Mouse (Mus musculus): ENCODE results near the gene Cs.

The Cs gene

DNA sequence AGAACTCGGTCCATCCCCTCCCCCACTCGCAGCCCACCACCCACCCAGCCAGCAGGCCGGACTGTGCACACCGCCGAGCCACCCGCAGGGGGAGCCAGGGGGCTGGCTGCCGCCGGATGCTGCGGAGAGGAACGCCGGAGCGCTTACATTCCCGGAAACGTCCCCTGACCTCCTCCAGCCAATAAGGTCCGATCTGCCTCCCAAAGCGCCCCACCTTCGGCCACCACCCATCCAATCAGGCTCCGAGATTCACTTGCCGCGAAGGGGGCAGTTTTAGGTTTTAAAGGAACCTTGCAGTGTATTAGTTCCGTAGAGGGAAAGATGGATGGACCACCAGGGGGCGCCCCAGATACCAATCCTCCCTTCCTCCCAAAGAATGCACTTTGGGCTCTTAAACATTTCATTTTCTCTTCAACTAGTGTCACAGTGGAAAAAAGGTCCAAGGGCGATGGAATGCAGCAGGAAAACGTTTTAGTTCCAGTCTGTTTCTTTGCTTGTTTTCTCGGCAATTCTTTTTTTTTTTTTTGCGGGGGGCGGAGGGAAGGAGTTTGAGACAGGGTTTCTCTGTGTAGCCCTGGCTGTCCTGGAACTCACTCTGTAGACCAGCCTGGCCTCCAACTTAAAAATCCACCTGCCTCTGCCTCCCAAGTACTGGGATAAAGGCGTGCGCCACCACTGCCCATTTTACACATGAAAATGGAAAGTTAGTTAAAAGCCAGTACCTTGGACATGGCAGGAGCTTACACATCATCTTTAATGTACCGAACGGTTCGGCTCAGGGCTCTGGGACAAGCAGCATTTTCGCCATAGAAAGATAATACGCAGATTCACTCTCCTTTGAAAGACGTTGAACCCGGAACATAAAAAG is 72.4 kb downstream of the Cs start:
- DNase-seq (ENCODE audit: low read depth): peak; percentile 99

DNA sequence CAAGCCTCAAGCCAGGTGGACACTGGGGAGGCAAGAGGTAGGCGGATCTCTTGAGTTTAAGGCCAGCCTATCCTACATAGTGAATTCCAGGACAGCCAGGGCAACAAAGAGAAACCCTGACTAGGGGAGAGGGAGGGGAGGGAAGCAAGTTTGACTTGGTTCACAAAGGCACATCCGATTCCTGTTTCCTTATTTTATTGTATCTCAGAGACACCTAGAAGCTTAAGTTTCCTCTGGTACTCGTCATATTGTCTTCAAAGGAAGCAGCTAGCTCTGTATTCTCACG is 73.0 kb downstream of the Cs start:
- no peak for DNase-seq (ENCODE audit: low read depth)

DNA sequence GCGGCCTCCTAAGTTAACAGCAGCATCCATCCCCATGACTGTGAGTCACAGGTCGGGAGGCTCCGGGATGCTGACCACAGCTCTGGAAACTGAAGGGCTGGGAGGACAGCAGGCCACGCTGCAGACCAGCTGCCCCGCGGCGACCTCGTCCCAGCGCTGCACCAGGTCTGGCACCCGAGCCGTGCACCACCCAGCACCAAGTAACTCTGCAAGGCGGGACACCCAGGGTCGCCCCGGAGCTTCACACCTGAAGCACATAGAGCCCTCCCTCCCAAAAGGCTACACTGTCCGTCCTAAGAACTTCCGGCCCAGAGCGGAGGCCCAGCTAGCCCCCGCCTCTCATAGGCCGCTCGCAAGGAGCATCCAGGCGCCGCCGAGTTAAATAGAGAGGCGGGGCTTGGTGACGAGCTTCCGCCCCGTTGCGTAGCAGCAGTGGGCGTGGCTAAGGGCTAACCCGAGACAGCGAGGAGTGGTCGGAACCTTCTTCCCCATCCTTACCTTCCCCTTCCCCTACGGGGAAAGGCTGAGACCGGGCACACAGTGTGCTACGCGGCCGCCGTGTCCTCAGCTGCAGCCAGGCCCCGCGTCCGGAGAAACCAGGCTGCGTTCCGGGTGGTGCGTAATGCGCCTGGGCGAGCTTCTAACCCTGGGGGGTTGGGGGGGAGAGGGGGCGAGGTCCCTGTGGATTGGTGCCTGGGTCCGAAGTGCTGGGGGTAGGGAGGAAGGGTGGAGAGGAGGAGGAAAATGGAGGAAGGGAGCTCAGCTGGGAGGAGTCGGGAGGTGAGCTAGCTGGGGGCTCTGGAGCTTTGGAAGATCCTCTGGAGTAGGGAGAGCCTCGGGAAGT is 73.9 kb downstream of the Cs start, which contains the start of the genes Nabp2 and Rnf41:
Gene Nabp2 (minus strand): TSS at position 282 of the 844 bp plus-strand sequence.
Gene Rnf41 (plus strand): TSS at position 447 of the 844 bp plus-strand sequence.
- peak; percentile 98 for DNase-seq (ENCODE audit: low read depth)

- peak; percentile 87 for DNase-seq (ENCODE audit: low read depth)
These were observed 74.5 kb downstream of the Cs start for GRCm38 (mm10) chr10:128412055-128412381.
